Mouse (Mus musculus) C2C12 (cell line): Measurements from ENCODE around the gene Flrt1. TPM values are rescaled to one million over a fixed set of nuclear protein-coding genes. Genes with fewer than 3 reads are reported as not detected.

ENCODE experiments used
- H3K27me3 ChIP-seq: one replicate; pipeline ENCODE4 v1.6.1; 2011; ENCODE audit not compliant: control insufficient read depth, insufficient read depth, insufficient read length
- H3K36me3 ChIP-seq: one replicate; pipeline ENCODE4 v1.6.1; 2011; ENCODE audit not compliant: control insufficient read depth, insufficient read depth
- H3K4me3 ChIP-seq: one replicate; pipeline ENCODE4 v1.5.1; 2011; ENCODE audit warnings: mild to moderate bottlenecking, control low read depth; ENCODE audit not compliant: poor library complexity, insufficient read depth, severe bottlenecking
- H3K79me2 ChIP-seq: one replicate; pipeline ENCODE4 v1.6.1; 2011; ENCODE audit not compliant: control insufficient read depth, insufficient read depth
- H3K79me3 ChIP-seq: one replicate; pipeline ENCODE4 v1.6.1; 2011; ENCODE audit warnings: low read depth, control low read depth
- H3ac ChIP-seq: one replicate; pipeline ENCODE3; 2011; ENCODE audit warnings: low read depth; ENCODE audit not compliant: control insufficient read depth, insufficient read length
- CEBPB ChIP-seq: IDR thresholded peaks from one replicate; pipeline ENCODE4 v1.6.1; 2011; ENCODE audit warnings: low read depth, mild to moderate bottlenecking, control low read depth, moderate library complexity
- CTCF ChIP-seq: IDR thresholded peaks from one replicate; pipeline ENCODE4 v1.5.1; 2011; ENCODE audit not compliant: control insufficient read depth, insufficient read depth, insufficient read length
- FOSL1 ChIP-seq: IDR thresholded peaks from one replicate; pipeline ENCODE4 v1.8.0; 2011; ENCODE audit warnings: mild to moderate bottlenecking, low read length; ENCODE audit not compliant: poor library complexity, insufficient read depth, severe bottlenecking
- MAX ChIP-seq: IDR thresholded peaks from one replicate; pipeline ENCODE4 v1.6.1; 2011; ENCODE audit warnings: mild to moderate bottlenecking, control low read depth
- MYOD1 ChIP-seq: IDR thresholded peaks from one replicate; pipeline ENCODE4 v1.6.1; 2011; ENCODE audit warnings: low read depth; ENCODE audit not compliant: control insufficient read depth, insufficient read length
- MYOG ChIP-seq: IDR thresholded peaks from one replicate; pipeline ENCODE4 v1.6.1; 2011; ENCODE audit not compliant: control insufficient read depth, insufficient read length; ENCODE audit errors: extremely low read depth
- USF1 ChIP-seq: IDR thresholded peaks from one replicate; pipeline ENCODE4 v1.6.1; 2011; ENCODE audit warnings: low read depth, mild to moderate bottlenecking, control low read depth, moderate library complexity
- polyA plus RNA-seq: library from polyadenylated mRNA; unstranded; fragments of >200 nt; fragmentation: generic; extraction: Trizol; gene quantifications from one replicate; pipeline ENCODE4 v1.2.1, GENCODE M21; 2012; ENCODE audit warnings: missing spikeins

The Flrt1 gene
- polyA plus RNA-seq, 1 experiment: 0.08 TPM

DNA sequence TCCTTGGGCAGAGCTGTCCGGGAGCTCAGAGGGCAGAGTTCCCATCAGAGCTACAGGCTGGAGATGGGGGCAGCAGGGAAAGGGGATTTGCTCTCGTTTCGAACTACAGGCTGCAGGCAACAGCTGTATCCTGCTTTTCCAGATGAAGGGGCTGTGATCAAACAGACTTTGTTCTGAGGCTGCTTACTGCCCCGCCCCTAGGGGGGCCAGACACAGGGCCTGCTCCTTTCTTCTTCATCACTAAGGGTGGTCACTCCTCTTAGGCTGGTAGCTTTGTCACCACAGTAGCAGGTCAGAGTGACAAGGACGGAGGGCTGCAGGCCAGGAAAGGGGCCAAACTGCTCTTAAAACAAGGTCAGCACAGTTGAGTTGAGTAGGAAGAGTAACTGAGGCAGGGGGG lies 4.6 kb upstream of the Flrt1 start:
- Histone ChIP-seq H3K36me3 (no peaks in the 10 kb centered on the region), H3K79me3 (no peaks in the 10 kb centered on the region), H3K4me3 (no peak overlapping the region), H3K27me3 (no peaks in the 10 kb centered on the region), H3K79me2 (no peaks in the 10 kb centered on the region), H3ac (no peak overlapping the region)
- TF ChIP-seq MYOD1 (no peak), CTCF (no peak), MAX (no peak), CEBPB (no peak), FOSL1 (no peak), USF1 (no peak), MYOG (no peak)

GRCm38 (mm10) chr19:7108114-7108905 lies 2.8 kb upstream of the Flrt1 start:
- Histone ChIP-seq H3K79me2 (no peaks in the 10 kb centered on the region), H3K79me3 (no peaks in the 10 kb centered on the region), H3K4me3 (no peak overlapping the region), H3K27me3 (no peaks in the 10 kb centered on the region), H3K36me3 (no peaks in the 10 kb centered on the region), H3ac (no peak overlapping the region)
- peak; percentile 29 for TF ChIP-seq CTCF
- no peak for TF ChIP-seq MYOG

- H3K79me3 ChIP-seq: no peaks in the 10 kb centered on the region
- no peak for TF ChIP-seq USF1
- TF ChIP-seq CTCF: no peak
- TF ChIP-seq FOSL1: no peak
- TF ChIP-seq MYOD1: no peak
- no peak for TF ChIP-seq MYOG
- no peak for TF ChIP-seq MAX
- TF ChIP-seq CEBPB: no peak
- no peak overlapping the region for H3ac ChIP-seq
- H3K79me2 ChIP-seq: no peaks in the 10 kb centered on the region
- H3K36me3 ChIP-seq: no peaks in the 10 kb centered on the region
- no peak overlapping the region for H3K4me3 ChIP-seq
- H3K27me3 ChIP-seq: no peaks in the 10 kb centered on the region
Observed at GRCm38 (mm10) chr19:7107174-7107573, 1.6 kb upstream of the Flrt1 start.

GRCm38 (mm10) chr19:7106566-7106965 lies 1.0 kb upstream of the Flrt1 start:
- Histone ChIP-seq H3K4me3 (no peak overlapping the region), H3ac (no peak overlapping the region), H3K79me2 (no peaks in the 10 kb centered on the region), H3K79me3 (no peaks in the 10 kb centered on the region), H3K36me3 (no peaks in the 10 kb centered on the region), H3K27me3 (no peaks in the 10 kb centered on the region)
- TF ChIP-seq USF1 (no peak), MYOG (no peak), CEBPB (no peak), MYOD1 (no peak), CTCF (no peak), MAX (no peak), FOSL1 (no peak)

- TF ChIP-seq MAX (no peak), USF1 (no peak), CEBPB (no peak)
- H3K4me3 ChIP-seq: no peak overlapping the region
- H3ac ChIP-seq: no peak overlapping the region
- no peaks in the 10 kb centered on the region for H3K79me3 ChIP-seq
- no peaks in the 10 kb centered on the region for H3K36me3 ChIP-seq
- H3K79me2 ChIP-seq: no peaks in the 10 kb centered on the region
- no peaks in the 10 kb centered on the region for H3K27me3 ChIP-seq
Observed at GRCm38 (mm10) chr19:7103993-7104401, 1.5 kb downstream of the Flrt1 start.

DNA sequence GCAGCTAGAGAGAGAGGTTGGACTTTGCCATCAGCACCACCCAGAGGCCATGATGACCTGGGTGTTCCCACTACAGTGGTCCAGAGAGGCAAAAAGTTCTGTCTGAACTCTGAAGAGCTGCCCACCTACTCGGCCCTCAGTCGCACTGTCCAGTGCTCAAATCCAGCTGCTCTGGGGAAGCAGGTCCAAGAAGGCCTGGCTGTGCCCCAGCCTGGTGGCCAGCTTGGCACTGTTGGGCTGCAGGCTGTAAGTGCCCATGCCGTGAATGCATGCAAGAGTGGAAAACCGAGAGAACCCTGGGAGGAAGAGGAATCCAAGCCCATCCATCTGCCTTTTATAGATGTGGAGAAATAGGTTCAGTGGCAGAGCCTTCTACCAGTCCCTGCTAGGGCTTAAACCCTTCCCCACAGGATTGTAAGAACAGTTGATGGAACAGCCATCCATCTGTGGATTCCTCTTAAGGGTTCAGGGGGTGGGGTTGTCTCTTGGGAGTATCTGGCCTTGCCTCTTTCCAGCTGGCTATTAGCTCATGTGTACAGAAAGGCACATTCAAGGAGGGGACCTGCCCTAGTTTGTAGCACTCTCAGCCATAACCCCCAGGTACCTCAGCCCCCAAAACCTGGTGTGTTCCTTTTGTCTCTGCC lies 2.1 kb downstream of the Flrt1 start:
- Histone ChIP-seq H3K79me3 (no peaks in the 10 kb centered on the region), H3K27me3 (no peaks in the 10 kb centered on the region), H3K79me2 (no peaks in the 10 kb centered on the region), H3K4me3 (no peak overlapping the region), H3K36me3 (no peaks in the 10 kb centered on the region), H3ac (no peak overlapping the region)
- TF ChIP-seq MAX (no peak), MYOD1 (no peak), CTCF (no peak), MYOG (no peak), CEBPB (no peak), USF1 (no peak), FOSL1 (no peak)
